Mouse (Mus musculus) forebrain, embryonic 12.5 days (tissue): ENCODE data around the gene Atf7. TPM values are rescaled to one million over a fixed set of nuclear protein-coding genes. Genes with fewer than 3 reads are reported as not detected.
A peak's percentile ranks its signal among the peaks of the same experiment; 100 is the strongest.

Experiments
- ATAC-seq: fragments of 200-750 bp; cut with Nextera tagmentation; 2 replicates; pipeline ENCODE4 v1.8.0; 2017; ENCODE audit warnings: moderate TSS enrichment; ENCODE audit not compliant: low FRiP score
- H3K27ac ChIP-seq: fragments of 300-500 bp; sonication (generic); 2 replicates; pipeline ENCODE4 v1.5.1; 2016; ENCODE audit warnings: mild to moderate bottlenecking
- H3K27me3 ChIP-seq: fragments of 300-500 bp; sonication (generic); 2 replicates; pipeline ENCODE4 v1.6.1; 2016; ENCODE audit warnings: mild to moderate bottlenecking
- H3K36me3 ChIP-seq: fragments of 300-500 bp; sonication (generic); replicated peaks from 2 replicates; pipeline ENCODE4 v1.6.1; 2016; ENCODE audit warnings: mild to moderate bottlenecking
- H3K4me1 ChIP-seq: fragments of 300-500 bp; sonication (generic); 2 replicates; pipeline ENCODE4 v1.6.1; 2016
- H3K4me2 ChIP-seq: fragments of 300-500 bp; sonication (generic); 2 replicates; pipeline ENCODE4 v1.6.1; 2016; ENCODE audit warnings: mild to moderate bottlenecking, moderate library complexity
- H3K4me3 ChIP-seq: fragments of 300-500 bp; sonication (generic); replicated peaks from 2 replicates; pipeline ENCODE4 v1.5.1; 2016; ENCODE audit warnings: mild to moderate bottlenecking
- H3K9ac ChIP-seq: fragments of 300-500 bp; sonication (generic); 2 replicates; pipeline ENCODE4 v1.6.1; 2016; ENCODE audit warnings: mild to moderate bottlenecking
- H3K9me3 ChIP-seq: fragments of 300-500 bp; sonication (generic); 2 replicates; pipeline ENCODE4 v1.6.1; 2016
- WGBS: fragments of 180-500 bp; shearing (Covaris S2); methylation state at CpG from one replicate; pipeline ENCODE4 v1.1.7; 2016; 5-methylcytosine and 5-hydroxymethylcytosine counted together
- polyA plus RNA-seq: library from polyadenylated mRNA; unstranded; fragments of >200 nt; fragmentation: Nextera tagmentation; extraction: Ambion mirVana; gene quantifications from 2 replicates; pipeline ENCODE4 v1.2.1, GENCODE M21; 2016

The Atf7 gene
- polyA plus RNA-seq, 1 experiment from 2014 or later, result 21.6 TPM

- Histone ChIP-seq H3K27me3 (no peaks in the 10 kb centered on the region), H3K4me1 (no peaks in the 10 kb centered on the region), H3K9ac (no peak overlapping the region), H3K9me3 (no peaks in the 10 kb centered on the region), H3K27ac (no peak overlapping the region), H3K4me3 (no peak overlapping the region), H3K4me2 (no peak overlapping the region), H3K36me3 (peaks cover 68% of the 10 kb centered on the region)
- ATAC-seq, result no peak
- WGBS, result 90% methylated on average over 4 of the region's 4 CpGs
These were observed 93.7 kb downstream of the Atf7 start for GRCm38 (mm10) chr15:102531586-102531985.

- no peak for ATAC-seq
- peaks cover 59% of the 10 kb centered on the region for H3K36me3 ChIP-seq
These were observed 94.7 kb downstream of the Atf7 start for GRCm38 (mm10) chr15:102530566-102530965.

GRCm38 (mm10) chr15:102528396-102528795 lies 96.9 kb downstream of the Atf7 start:
- Histone ChIP-seq H3K4me3 (no peak overlapping the region), H3K4me2 (no peak overlapping the region), H3K27ac (no peak overlapping the region), H3K9me3 (no peaks in the 10 kb centered on the region), H3K9ac (no peak overlapping the region), H3K36me3 (peaks cover 56% of the 10 kb centered on the region), H3K4me1 (no peaks in the 10 kb centered on the region), H3K27me3 (no peaks in the 10 kb centered on the region)
- WGBS, result 100% methylated on average over 1 of the region's 1 CpGs
- ATAC-seq, result no peak

More at GRCm38 (mm10) chr15:102530566-102530965, 94.7 kb downstream of the Atf7 start:
- no peak overlapping the region for H3K27ac ChIP-seq
- no peaks in the 10 kb centered on the region for H3K27me3 ChIP-seq
- no peaks in the 10 kb centered on the region for H3K4me1 ChIP-seq
- H3K4me2 ChIP-seq, result no peak overlapping the region
- H3K4me3 ChIP-seq, result no peak overlapping the region
- H3K9me3 ChIP-seq, result no peaks in the 10 kb centered on the region
- WGBS, result 85% methylated on average over 4 of the region's 4 CpGs
- no peak overlapping the region for H3K9ac ChIP-seq

DNA sequence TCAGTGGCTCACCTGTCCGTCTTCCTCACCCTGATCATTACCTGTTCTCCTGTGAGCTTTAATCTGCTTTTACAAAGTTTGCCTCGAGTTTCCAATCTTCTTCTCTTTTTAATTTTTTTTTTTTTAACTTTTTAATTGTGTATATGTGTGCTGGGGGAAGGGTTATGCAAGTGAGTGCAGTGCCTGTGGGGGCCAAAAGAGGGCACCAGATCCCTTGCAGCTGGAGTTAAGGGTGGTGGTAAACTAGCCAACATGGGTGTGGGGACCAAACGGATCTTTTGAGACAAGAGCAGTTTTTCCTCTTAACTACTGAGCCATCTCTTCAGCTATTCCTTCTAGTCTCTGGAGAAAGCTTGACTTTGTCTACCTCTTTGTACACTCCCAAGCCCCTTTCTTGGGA lies 97.3 kb downstream of the Atf7 start:
- Histone ChIP-seq H3K4me2 (no peak overlapping the region), H3K9ac (no peak overlapping the region), H3K27ac (no peak overlapping the region), H3K36me3 (peaks cover 53% of the 10 kb centered on the region), H3K4me3 (no peak overlapping the region), H3K4me1 (no peaks in the 10 kb centered on the region), H3K9me3 (no peaks in the 10 kb centered on the region), H3K27me3 (no peaks in the 10 kb centered on the region)
- WGBS, result 70% methylated on average over 3 of the region's 3 CpGs
- no peak for ATAC-seq

- no peak overlapping the region for H3K4me3 ChIP-seq
- ATAC-seq, result no peak
- H3K36me3 ChIP-seq, result peaks cover 60% of the 10 kb centered on the region
- H3K9me3 ChIP-seq, result no peaks in the 10 kb centered on the region
- WGBS, result 89% methylated on average over 6 of the region's 6 CpGs
- H3K4me2 ChIP-seq, result no peak overlapping the region
- H3K4me1 ChIP-seq, result no peaks in the 10 kb centered on the region
- H3K27me3 ChIP-seq, result no peaks in the 10 kb centered on the region
- H3K9ac ChIP-seq, result no peak overlapping the region
- no peak overlapping the region for H3K27ac ChIP-seq
These were observed 98.9 kb downstream of the Atf7 start for GRCm38 (mm10) chr15:102526111-102527002.

DNA sequence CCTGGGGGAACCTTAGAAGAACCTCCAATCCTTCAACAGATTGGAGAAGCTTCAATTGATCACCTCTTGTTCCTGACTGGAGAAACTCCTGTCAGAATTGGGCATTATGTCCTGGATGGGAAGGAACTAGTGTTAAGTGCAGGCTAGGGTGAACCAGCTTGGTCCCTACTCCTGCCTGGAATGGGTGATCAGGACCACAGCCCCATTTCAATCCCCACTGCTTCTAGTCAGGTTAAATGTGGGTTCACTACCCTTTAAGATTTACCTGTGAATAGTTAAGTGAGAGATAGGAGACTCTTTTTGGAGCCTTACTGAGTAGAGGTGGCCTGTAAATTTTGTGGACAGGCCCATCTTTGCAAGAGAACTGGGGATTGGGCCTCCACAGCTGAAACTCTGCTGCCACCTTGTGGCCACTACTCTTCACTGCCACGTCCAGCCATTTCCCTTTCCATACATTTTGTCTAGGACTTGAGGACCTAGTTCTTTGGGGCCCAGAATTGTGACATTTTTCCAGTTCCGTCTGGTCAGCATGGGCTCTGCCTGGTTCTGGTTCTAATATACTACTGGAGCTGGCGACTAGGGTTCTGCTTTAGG lies 100.3 kb downstream of the Atf7 start, which contains the start of gene Npff:
TSS of gene Npff (minus strand) at position 51 of the 594 bp plus-strand sequence.
- H3K9ac ChIP-seq, result no peak within 1 kb of the TSS
- 2% methylated on average over 3 of the region's 3 CpGs for WGBS
- no peaks in the 10 kb centered on the region for H3K9me3 ChIP-seq
- no peak within 1 kb of the TSS for H3K4me3 ChIP-seq
- peak; percentile 32; the same call in 1 of the 2 replicates for ATAC-seq
- peaks cover 2% of the 10 kb centered on the region; the same call in 1 of the 2 replicates for H3K4me1 ChIP-seq
- no peaks in the 10 kb centered on the region for H3K27me3 ChIP-seq
- peaks cover 62% of the 10 kb centered on the region for H3K36me3 ChIP-seq
- no peak within 1 kb of the TSS for H3K4me2 ChIP-seq
- H3K27ac ChIP-seq, result no peak within 1 kb of the TSS

DNA sequence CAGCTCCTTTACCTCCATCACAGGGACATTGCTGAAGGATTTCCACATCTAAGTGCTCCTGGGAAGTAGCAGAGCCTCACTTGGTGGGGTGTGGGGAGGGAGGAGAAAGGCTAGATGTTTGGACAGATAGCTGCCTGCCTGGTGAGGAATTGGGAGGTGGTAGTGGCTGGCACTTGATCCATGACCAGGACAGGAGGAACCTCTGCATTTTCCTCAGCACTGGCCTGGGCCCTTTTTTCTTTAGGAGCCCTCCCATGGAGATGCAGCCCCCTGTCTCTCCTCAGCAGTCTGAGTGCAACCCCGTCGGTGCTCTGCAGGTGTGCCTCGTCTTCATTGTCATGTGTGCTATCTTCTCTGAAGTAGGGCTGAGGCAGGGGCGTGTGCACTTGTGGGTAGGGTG lies 103.8 kb downstream of the Atf7 start:
- Histone ChIP-seq H3K4me1 (peaks cover 21% of the 10 kb centered on the region), H3K9ac (no peak overlapping the region), H3K4me3 (no peak overlapping the region), H3K27ac (0 out of 2 replicates have a peak overlapping the region, but pooled peaks have one; percentile 19), H3K4me2 (no peak overlapping the region), H3K9me3 (no peaks in the 10 kb centered on the region), H3K36me3 (peaks cover 37% of the 10 kb centered on the region), H3K27me3 (no peaks in the 10 kb centered on the region)
- ATAC-seq, result no peak
- WGBS, result 78% methylated on average over 4 of the region's 4 CpGs

DNA sequence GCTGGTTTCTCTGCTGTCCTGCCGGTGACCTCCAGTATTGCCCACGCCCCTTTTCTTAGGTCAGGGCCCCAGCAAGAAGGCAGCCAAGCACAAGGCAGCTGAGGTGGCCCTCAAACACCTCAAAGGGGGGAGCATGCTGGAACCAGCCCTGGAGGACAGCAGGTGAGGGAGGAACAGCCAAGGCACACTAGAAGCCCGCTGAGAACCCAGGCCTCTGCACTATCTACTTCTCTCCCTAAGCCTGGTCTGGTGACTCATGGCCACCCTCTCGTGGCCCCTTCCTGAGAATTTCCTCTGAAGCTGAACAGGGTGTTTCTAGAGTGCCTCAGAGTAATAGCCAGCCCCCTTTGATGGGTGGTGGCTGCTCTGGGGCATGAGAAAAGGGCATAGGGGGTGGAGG lies 104.8 kb downstream of the Atf7 start:
- no peak overlapping the region for H3K27ac ChIP-seq
- H3K4me3 ChIP-seq, result no peak overlapping the region
- no peak for ATAC-seq
- peaks cover 37% of the 10 kb centered on the region for H3K36me3 ChIP-seq
- 94% methylated on average over 4 of the region's 4 CpGs for WGBS
- H3K9ac ChIP-seq, result peak overlapping the region; percentile 12; the same call in 1 of the 2 replicates
- peaks cover 30% of the 10 kb centered on the region for H3K4me1 ChIP-seq
- no peak overlapping the region for H3K4me2 ChIP-seq
- no peaks in the 10 kb centered on the region for H3K9me3 ChIP-seq
- H3K27me3 ChIP-seq, result no peaks in the 10 kb centered on the region

DNA sequence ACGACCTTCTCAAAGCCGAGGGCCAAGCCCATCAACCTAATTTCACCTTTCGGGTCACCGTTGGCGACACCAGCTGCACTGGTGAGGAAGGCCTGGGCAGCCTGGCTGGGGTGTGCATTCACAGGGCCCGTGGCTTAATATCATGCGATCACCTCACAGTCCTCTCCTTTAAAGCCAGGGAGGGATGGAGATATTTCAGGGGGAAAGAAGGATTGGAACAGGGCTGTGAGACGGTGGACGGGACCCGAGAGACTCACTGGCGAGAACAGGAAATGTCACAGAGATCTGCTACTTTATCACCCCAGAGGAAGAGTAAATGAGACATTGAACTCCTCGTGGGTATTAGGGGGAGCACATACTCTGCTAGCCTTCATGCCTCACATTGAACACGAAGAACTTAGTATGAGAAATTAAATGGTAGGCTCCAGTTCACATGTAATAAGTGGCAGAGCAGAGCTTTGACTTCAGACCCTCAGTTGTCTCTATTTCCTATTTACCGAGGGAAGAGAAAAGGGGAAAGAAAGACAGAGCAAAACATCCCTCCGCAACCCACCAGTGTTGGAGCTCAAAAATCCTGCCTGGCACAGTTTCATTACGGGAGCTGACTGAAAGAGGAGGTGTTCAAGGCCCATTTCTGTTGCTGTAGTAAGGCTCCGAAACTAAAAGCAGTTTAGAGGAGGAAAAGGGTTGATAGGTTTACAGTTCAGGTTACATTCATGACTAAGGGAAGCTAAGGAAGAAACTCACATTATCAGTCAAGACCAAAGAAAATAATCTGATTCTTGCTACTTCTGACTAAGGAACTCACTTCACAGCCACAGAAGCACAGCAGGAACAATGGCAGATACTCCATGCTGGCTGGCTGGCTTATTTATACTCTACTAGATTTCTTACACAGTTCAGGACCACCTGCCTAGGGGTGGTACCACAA lies 105.8 kb downstream of the Atf7 start:
- Histone ChIP-seq H3K9ac (peak overlapping the region; percentile 80), H3K27ac (peak overlapping the region; percentile 99)
- WGBS, result 75% methylated on average over 17 of the region's 17 CpGs

DNA sequence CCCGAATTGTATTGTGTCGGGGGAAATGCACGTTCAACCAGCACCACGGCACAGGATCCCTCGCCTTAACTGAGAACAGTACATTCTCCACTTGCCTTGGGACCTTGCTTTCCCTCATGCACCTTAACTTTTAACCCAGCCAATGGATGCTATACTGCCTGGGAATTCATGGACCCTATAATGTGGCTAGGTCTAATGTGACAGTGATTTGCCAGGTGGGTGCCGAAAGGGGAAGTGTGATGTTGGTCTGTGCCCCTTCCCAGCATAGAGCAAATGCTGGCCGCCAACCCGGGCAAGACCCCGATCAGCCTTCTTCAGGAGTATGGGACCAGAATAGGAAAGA lies 106.4 kb downstream of the Atf7 start:
- 21% methylated on average over 9 of the region's 9 CpGs for WGBS
- Histone ChIP-seq H3K27me3 (no peaks in the 10 kb centered on the region), H3K4me1 (peaks cover 45% of the 10 kb centered on the region), H3K9ac (peak overlapping the region; percentile 80), H3K4me2 (peak overlapping the region; percentile 64), H3K9me3 (no peaks in the 10 kb centered on the region), H3K27ac (peak overlapping the region; percentile 99), H3K4me3 (peak overlapping the region; percentile 72), H3K36me3 (peaks cover 31% of the 10 kb centered on the region)
- ATAC-seq, result no peak

More for the DNA sequence above, 105.8 kb downstream of the Atf7 start:
- no peak for ATAC-seq
- Histone ChIP-seq H3K27me3 (no peaks in the 10 kb centered on the region), H3K4me1 (peaks cover 39% of the 10 kb centered on the region), H3K4me3 (peak overlapping the region; percentile 72), H3K36me3 (peaks cover 37% of the 10 kb centered on the region), H3K9me3 (no peaks in the 10 kb centered on the region), H3K4me2 (peak overlapping the region; percentile 64)

- Histone ChIP-seq H3K4me3 (peak within 1 kb of the TSS; percentile 72), H3K36me3 (peaks cover 27% of the 10 kb centered on the region), H3K27ac (peak within 1 kb of the TSS; percentile 99), H3K4me1 (peaks cover 49% of the 10 kb centered on the region), H3K9me3 (no peaks in the 10 kb centered on the region), H3K27me3 (no peaks in the 10 kb centered on the region), H3K4me2 (peak within 1 kb of the TSS; percentile 64), H3K9ac (peak within 1 kb of the TSS; percentile 87)
- ATAC-seq, result peak; percentile 92
- WGBS, result under 1% methylated on average over 60 of the region's 60 CpGs
These were observed 107.0 kb downstream of the Atf7 start, which contains the start of gene Tarbp2 for GRCm38 (mm10) chr15:102517976-102518858. Gene Tarbp2 (plus strand): TSS chr15:102518192.
